Mouse (Mus musculus) CH12.LX (cell line): ENCODE data around the gene Kcnk16. TPM values are rescaled to one million over a fixed set of nuclear protein-coding genes. Genes with fewer than 3 reads are reported as not detected.

ENCODE experiments used
- DNase-seq: peaks from one replicate; pipeline ENCODE4 v3.0.0-alpha.2; 2013; ENCODE audit errors: extremely low read depth
- H3K27ac ChIP-seq: 2 replicates; pipeline ENCODE4 v1.5.1; 2012; ENCODE audit warnings: low read depth, mild to moderate bottlenecking, control low read depth, moderate library complexity; ENCODE audit not compliant: insufficient read depth
- H3K27me3 ChIP-seq: replicated peaks from 2 replicates; pipeline ENCODE3; 2012; ENCODE audit warnings: inconsistent platforms
- H3K36me3 ChIP-seq, 2 experiments: replicated peaks in 1 of 2; 2 replicates each; pipeline versions ENCODE3 to v1.6.1; 2012; ENCODE audit warnings: inconsistent platforms in 1 of 2, low read length in 1 of 2, mild to moderate bottlenecking in 1 of 2, mixed read lengths in 1 of 2, moderate library complexity in 1 of 2; ENCODE audit not compliant: control insufficient read depth in 1 of 2, insufficient read depth in 1 of 2
- H3K4me1 ChIP-seq, 2 experiments: 2 replicates each; pipeline ENCODE4 v1.6.1; 2012; ENCODE audit warnings: inconsistent platforms in 1 of 2, moderate library complexity in 1 of 2; ENCODE audit not compliant: insufficient read depth in 2 of 2, control insufficient read depth in 1 of 2
- H3K4me2 ChIP-seq: 2 replicates; pipeline ENCODE4 v1.6.1; 2012; ENCODE audit warnings: low read depth, mild to moderate bottlenecking, control low read depth; ENCODE audit not compliant: poor library complexity, insufficient read depth, severe bottlenecking
- H3K4me3 ChIP-seq, 3 experiments: fragments of 150-350 bp in 1 of 3; sonication (generic) in 1 of 3; replicated peaks in 1 of 3; 2 replicates each; pipeline versions ENCODE3 to v1.5.1; 2011 to 2012; ENCODE audit warnings: low read depth in 2 of 3, low read length in 2 of 3, mild to moderate bottlenecking in 2 of 3, moderate library complexity in 2 of 3, control low read depth in 1 of 3, improper control_type of control experiment in 1 of 3, inconsistent platforms in 1 of 3, mixed read lengths in 1 of 3; ENCODE audit not compliant: poor library complexity in 1 of 3
- H3K79me2 ChIP-seq: replicated peaks from 2 replicates; pipeline ENCODE4 v1.6.1; 2012; ENCODE audit warnings: mild to moderate bottlenecking, moderate library complexity; ENCODE audit not compliant: control insufficient read depth, poor library complexity, insufficient read depth, severe bottlenecking; ENCODE audit errors: extremely low read depth
- H3K9ac ChIP-seq: 2 replicates; pipeline ENCODE4 v1.6.1; 2012; ENCODE audit warnings: low read depth, mild to moderate bottlenecking, control low read depth, moderate library complexity; ENCODE audit not compliant: insufficient read depth
- H3K9me3 ChIP-seq: replicated peaks from 2 replicates; pipeline ENCODE3; 2012; ENCODE audit warnings: low read length, inconsistent platforms, mixed read lengths
- CTCF ChIP-seq, 2 experiments: IDR thresholded peaks in 1 of 2; conservative IDR thresholded peaks in 1 of 2; 2 replicates each; pipeline ENCODE4 v1.5.1; 2011 to 2012; ENCODE audit warnings: low read depth in 2 of 2, low read length in 2 of 2, improper control_type of control experiment in 1 of 2, inconsistent platforms in 1 of 2, mild to moderate bottlenecking in 1 of 2, moderate library complexity in 1 of 2
- E2F4 ChIP-seq: IDR thresholded peaks from 2 replicates; pipeline ENCODE4 v1.6.1; 2011; ENCODE audit warnings: low read depth, low read length, improper control_type of control experiment; ENCODE audit not compliant: insufficient replicate concordance
- ELF1 ChIP-seq: IDR thresholded peaks from 2 replicates; pipeline ENCODE4 v1.6.1; 2014; ENCODE audit warnings: low read depth, mild to moderate bottlenecking, inconsistent platforms, low read length, improper control_type of control experiment
- EP300 ChIP-seq: IDR thresholded peaks from 2 replicates; pipeline ENCODE4 v1.6.1; 2011; ENCODE audit warnings: low read length, improper control_type of control experiment
- ETS1 ChIP-seq: conservative IDR thresholded peaks from 2 replicates; pipeline ENCODE4 v1.6.1; 2012; ENCODE audit warnings: low read depth, mild to moderate bottlenecking, inconsistent platforms, low read length, improper control_type of control experiment, moderate library complexity
- GABPA ChIP-seq: IDR thresholded peaks from 2 replicates; pipeline ENCODE4 v1.6.1; 2012; ENCODE audit warnings: low read depth, low read length, improper control_type of control experiment, inconsistent platforms; ENCODE audit not compliant: insufficient replicate concordance
- HCFC1 ChIP-seq: IDR thresholded peaks from 2 replicates; pipeline ENCODE4 v1.6.1; 2012; ENCODE audit warnings: low read depth, mild to moderate bottlenecking, inconsistent platforms, low read length, improper control_type of control experiment
- IRF4 ChIP-seq: IDR thresholded peaks from 2 replicates; pipeline ENCODE4 v1.6.1; 2014; ENCODE audit warnings: low read depth, mild to moderate bottlenecking, inconsistent platforms, low read length, improper control_type of control experiment
- JUND ChIP-seq: conservative IDR thresholded peaks from 2 replicates; pipeline ENCODE4 v1.6.1; 2011; ENCODE audit warnings: low read depth, low read length, improper control_type of control experiment
- KAT2A ChIP-seq: IDR thresholded peaks from 2 replicates; pipeline ENCODE4 v1.6.1; 2012; ENCODE audit warnings: low read length, improper control_type of control experiment, inconsistent platforms; ENCODE audit not compliant: insufficient replicate concordance
- MAFK ChIP-seq: IDR thresholded peaks from 2 replicates; pipeline ENCODE4 v1.6.1; 2011; ENCODE audit warnings: low read length, improper control_type of control experiment; ENCODE audit not compliant: insufficient replicate concordance
- MAX ChIP-seq: IDR thresholded peaks from 2 replicates; pipeline ENCODE4 v1.6.1; 2011; ENCODE audit warnings: low read length, improper control_type of control experiment
- MAZ ChIP-seq: IDR thresholded peaks from 2 replicates; pipeline ENCODE4 v1.6.1; 2012; ENCODE audit warnings: low read depth, mild to moderate bottlenecking, inconsistent platforms, low read length, improper control_type of control experiment, moderate library complexity
- MXI1 ChIP-seq: IDR thresholded peaks from 2 replicates; pipeline ENCODE4 v1.6.1; 2011; ENCODE audit warnings: mild to moderate bottlenecking, low read depth, low read length, improper control_type of control experiment
- MYC ChIP-seq: IDR thresholded peaks from 2 replicates; pipeline ENCODE4 v1.6.1; 2011; ENCODE audit warnings: low read depth, mild to moderate bottlenecking, improper control_type of control experiment, low read length
- NRF1 ChIP-seq: IDR thresholded peaks from 2 replicates; pipeline ENCODE4 v1.6.1; 2014; ENCODE audit warnings: low read depth, mild to moderate bottlenecking, inconsistent platforms, low read length, improper control_type of control experiment, moderate library complexity
- POLR2AphosphoS2 ChIP-seq: IDR thresholded peaks from 2 replicates; pipeline ENCODE4 v1.6.1; 2011; ENCODE audit warnings: low read depth, low read length, improper control_type of control experiment
- RAD21 ChIP-seq: IDR thresholded peaks from 2 replicates; pipeline ENCODE4 v1.6.1; 2011; ENCODE audit warnings: low read depth, mild to moderate bottlenecking, low read length, improper control_type of control experiment, moderate library complexity
- SIN3A ChIP-seq: IDR thresholded peaks from 2 replicates; pipeline ENCODE4 v1.6.1; 2012; ENCODE audit warnings: low read length, improper control_type of control experiment, inconsistent platforms
- SMC3 ChIP-seq: IDR thresholded peaks from 2 replicates; pipeline ENCODE4 v1.6.1; 2011; ENCODE audit warnings: low read depth, low read length, improper control_type of control experiment
- TBP ChIP-seq: conservative IDR thresholded peaks from 2 replicates; pipeline ENCODE4 v1.6.1; 2011; ENCODE audit warnings: low read depth, low read length, improper control_type of control experiment
- TCF12 ChIP-seq: IDR thresholded peaks from 2 replicates; pipeline ENCODE4 v1.6.1; 2014; ENCODE audit warnings: low read depth, mild to moderate bottlenecking, inconsistent platforms, low read length, improper control_type of control experiment
- USF1 ChIP-seq: IDR thresholded peaks from 2 replicates; pipeline ENCODE4 v1.6.1; 2014; ENCODE audit warnings: low read depth, mild to moderate bottlenecking, inconsistent platforms, low read length, improper control_type of control experiment
- USF2 ChIP-seq: conservative IDR thresholded peaks from 2 replicates; pipeline ENCODE4 v1.6.1; 2011; ENCODE audit warnings: low read depth, low read length, improper control_type of control experiment
- ZC3H11A ChIP-seq: IDR thresholded peaks from 2 replicates; pipeline ENCODE4 v1.6.1; 2012; ENCODE audit warnings: low read depth, mild to moderate bottlenecking, inconsistent platforms, low read length, improper control_type of control experiment
- ZKSCAN1 ChIP-seq: IDR thresholded peaks from 2 replicates; pipeline ENCODE4 v1.6.1; 2012; ENCODE audit warnings: low read depth, inconsistent platforms, low read length, improper control_type of control experiment, borderline replicate concordance
- ZNF384 ChIP-seq: IDR thresholded peaks from 2 replicates; pipeline ENCODE4 v1.6.1; 2012; ENCODE audit warnings: low read depth, low read length, improper control_type of control experiment, inconsistent platforms
- dilution Hi-C: fragments of 300-500 bp; cut with MboI; formaldehyde crosslinking; loops from 2 replicates; pipeline ENCODE4 v1.14.3; 2020; ENCODE audit warnings: low sequenced_read_pairs; ENCODE audit not compliant: extremely low pct_unique_long_range_greater_than_20kb, extremely low pct_ligation_motif_present
- in situ Hi-C: fragments of 300-500 bp; cut with MboI; formaldehyde crosslinking; loops from 3 replicates; pipeline ENCODE4 v1.14.3; 2019; ENCODE audit warnings: low sequenced_read_pairs, low pct_ligation_motif_present, low pct_unique_long_range_greater_than_20kb, mixed read lengths
- polyA plus RNA-seq: library from polyadenylated mRNA; unstranded; fragments of >175 nt; gene quantifications from 2 replicates; pipeline ENCODE4 v1.2.1, GENCODE M21; 2012; ENCODE audit warnings: low read depth; ENCODE audit not compliant: insufficient read length
- total RNA-seq, 2 experiments: library from RNA; depleted of rRNA; stranded (reverse); fragments of 300-350 nt in 1 of 2; fragments of >200 nt in 1 of 2; gene quantifications; 2 replicates each; pipeline ENCODE4 v1.2.3; 2012 to 2014

The Kcnk16 gene
- total and polyA plus RNA-seq, 3 experiments = not detected

DNA sequence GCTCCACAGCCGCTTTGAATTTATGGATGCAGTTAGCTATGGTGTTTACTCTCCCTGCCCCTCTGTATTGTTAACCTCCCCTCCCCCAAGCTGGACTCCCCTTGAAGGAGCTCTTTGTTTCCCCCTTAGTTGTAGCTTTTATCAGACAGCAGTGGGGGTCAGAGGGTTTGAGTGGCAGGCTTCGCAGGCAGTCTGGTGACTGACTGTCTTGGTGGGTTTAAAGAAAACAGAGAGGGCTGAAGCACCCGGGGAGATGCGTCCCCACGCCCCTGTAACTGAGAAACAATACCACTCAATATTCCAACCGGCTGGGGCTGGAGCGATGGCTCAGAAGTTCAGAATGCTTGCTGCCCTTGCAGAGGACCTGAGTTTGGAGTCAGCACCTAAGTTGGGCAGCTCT lies 47.9 kb downstream of the Kcnk16 start:
- Histone ChIP-seq H3K79me2 (no peaks in the 10 kb centered on the region), H3K36me3 (no peaks in the 10 kb centered on the region), H3K4me1 (peaks cover 0 to 6% of the 10 kb centered on the region in 2 experiments; a peak in 1 of 4 replicates), H3K9ac (no peak overlapping the region), H3K4me2 (no peak overlapping the region), H3K27ac (no peak overlapping the region), H3K27me3 (no peaks in the 10 kb centered on the region), H3K9me3 (no peaks in the 10 kb centered on the region), H3K4me3 (no peak overlapping the region)
- DNase-seq = no peak
- in situ Hi-C loops = no loop called here
- no peak for TF ChIP-seq GABPA
- no peak for TF ChIP-seq RAD21
- TF ChIP-seq CTCF (conservative IDR thresholded peaks at IDR 0.05 in 1 of 2, IDR thresholded peaks at IDR 0.05 in 1 of 2; ENCODE audit: low read depth in 2 of 2, low read length in 2 of 2) = no peak
- no peak for TF ChIP-seq IRF4
- no peak for TF ChIP-seq HCFC1
- no peak for TF ChIP-seq USF2
- TF ChIP-seq ZNF384 = no peak
- no peak for TF ChIP-seq NRF1
- no peak for TF ChIP-seq SIN3A
- no peak for TF ChIP-seq JUND
- TF ChIP-seq ZC3H11A = no peak
- no peak for TF ChIP-seq MAFK
- no peak for TF ChIP-seq USF1
- no peak for TF ChIP-seq ELF1
- dilution Hi-C loops = no loop called here

DNA sequence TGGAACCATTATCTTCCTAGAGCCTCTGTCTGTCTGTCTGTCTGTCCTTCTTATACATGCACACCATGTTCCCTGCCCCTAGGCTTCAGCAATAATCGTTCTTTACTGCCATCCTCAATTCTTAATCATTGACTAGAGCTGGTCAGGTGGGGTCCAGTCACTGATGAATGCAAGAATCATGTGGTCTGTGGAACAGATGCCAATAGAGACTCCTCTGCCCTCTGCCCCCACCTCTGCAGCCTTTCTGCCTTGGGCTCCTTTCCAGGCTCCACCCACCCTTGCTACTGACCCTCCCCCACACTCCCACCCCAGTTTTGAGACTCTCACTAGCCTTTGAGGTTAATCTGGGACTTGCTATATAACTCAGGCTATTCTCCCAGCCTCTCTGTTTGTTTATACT lies 49.1 kb downstream of the Kcnk16 start:
- dilution Hi-C loops = no loop called here

More for the DNA sequence above, 49.1 kb downstream of the Kcnk16 start:
- Histone ChIP-seq H3K36me3 (no peaks in the 10 kb centered on the region), H3K79me2 (no peaks in the 10 kb centered on the region), H3K4me1 (peaks cover 2 to 6% of the 10 kb centered on the region in 2 experiments; a peak in 2 of 4 replicates), H3K4me3 (no peak overlapping the region), H3K9ac (no peak overlapping the region), H3K27ac (no peak overlapping the region), H3K27me3 (no peaks in the 10 kb centered on the region), H3K9me3 (no peaks in the 10 kb centered on the region), H3K4me2 (no peak overlapping the region)
- in situ Hi-C loops = no loop called here
- no peak for DNase-seq
- no peak for TF ChIP-seq MAFK
- no peak for TF ChIP-seq MYC
- TF ChIP-seq MXI1 = no peak
- no peak for TF ChIP-seq E2F4
- TF ChIP-seq HCFC1 = no peak
- no peak for TF ChIP-seq TBP
- no peak for TF ChIP-seq TCF12
- no peak for TF ChIP-seq MAX
- TF ChIP-seq EP300 = no peak
- TF ChIP-seq SMC3 = no peak
- TF ChIP-seq ZC3H11A = no peak
- no peak for TF ChIP-seq ZKSCAN1
- TF ChIP-seq KAT2A = no peak
- TF ChIP-seq MAZ = no peak
- TF ChIP-seq SIN3A = no peak
- no peak for TF ChIP-seq NRF1
- no peak for TF ChIP-seq ETS1
- TF ChIP-seq POLR2AphosphoS2 = no peak
- TF ChIP-seq IRF4 = no peak
